Mouse (Mus musculus): Measurements from ENCODE around the gene Rufy2.

The Rufy2 gene

GRCm38 (mm10) chr10:62980039-62980954, at the start of gene Rufy2:
Rufy2 (plus strand) TSS chr10:62980223.
- peak; percentile 79 to 86 for DNase-seq (ENCODE audit: low spot score in 2 of 2)

- DNase-seq (ENCODE audit: low spot score in 2 of 2): no peak
Observed at GRCm38 (mm10) chr10:62932381-62932780, 47.6 kb upstream of the Rufy2 start.

DNA sequence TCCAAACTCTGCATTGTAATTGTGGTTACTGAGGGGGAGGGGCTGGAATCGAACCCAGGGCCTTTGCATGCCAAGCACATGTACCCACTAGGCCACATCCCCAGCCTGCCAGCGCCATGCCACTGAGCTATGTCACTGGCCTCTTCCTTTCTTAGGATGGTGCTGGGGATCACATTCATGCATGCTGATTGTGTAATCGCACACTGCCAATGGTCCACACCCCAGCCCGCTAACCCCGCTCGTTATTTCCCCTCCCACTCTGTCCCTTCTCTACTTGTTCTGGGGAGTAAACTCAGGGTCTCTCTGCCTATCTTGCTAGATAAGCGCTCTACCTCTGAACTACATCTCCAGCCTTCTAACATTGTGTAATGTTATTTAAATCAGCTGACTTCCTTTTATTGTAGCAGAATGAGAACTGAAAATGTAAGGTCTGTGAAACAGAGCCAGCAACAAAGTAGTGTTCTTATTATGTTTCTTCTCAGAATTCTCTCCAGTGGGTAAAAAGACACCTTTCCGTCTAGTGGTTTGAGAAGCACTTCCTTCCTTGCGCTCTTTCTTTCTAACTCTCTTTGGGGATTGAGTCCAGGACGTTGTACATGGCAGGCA, 34.9 kb upstream of the Rufy2 start:
- no peak for DNase-seq (ENCODE audit: low spot score in 2 of 2)

- DNase-seq (ENCODE audit: low spot score in 2 of 2): peak; percentile 63 to 72
Observed at GRCm38 (mm10) chr10:62946738-62947471, 33.1 kb upstream of the Rufy2 start, which contains the start of gene Dna2. Dna2 (plus strand) TSS chr10:62947026.

GRCm38 (mm10) chr10:62948551-62948950, 31.5 kb upstream of the Rufy2 start:
- DNase-seq (ENCODE audit: low spot score in 2 of 2): no peak

DNA sequence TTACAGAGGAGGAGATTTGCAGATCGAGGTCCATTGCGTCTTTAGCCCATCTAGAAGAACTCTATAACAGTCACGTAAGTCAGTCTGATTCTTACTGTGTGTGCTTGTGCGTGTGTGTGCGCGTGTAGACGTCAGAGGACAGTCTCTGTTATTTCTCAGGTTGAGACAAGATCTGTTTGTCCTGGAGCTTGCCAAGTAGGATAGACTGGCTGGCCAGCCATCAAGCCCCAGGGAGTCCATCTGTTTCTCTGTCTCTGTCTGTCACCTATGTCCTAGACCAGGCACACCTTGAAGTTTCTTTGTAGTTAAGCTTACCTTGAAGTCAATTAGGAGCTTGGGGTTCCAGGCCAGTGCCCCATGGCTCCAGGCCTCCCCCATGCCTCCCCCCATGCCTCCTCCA, 16.1 kb upstream of the Rufy2 start:
- DNase-seq (ENCODE audit: low spot score in 2 of 2): no peak

- DNase-seq (ENCODE audit: low spot score in 2 of 2): no peak
Observed at GRCm38 (mm10) chr10:62965796-62966195, 14.2 kb upstream of the Rufy2 start.

- DNase-seq (ENCODE audit: low spot score in 2 of 2): no peak
Observed at GRCm38 (mm10) chr10:62966291-62966690, 13.7 kb upstream of the Rufy2 start.

DNA sequence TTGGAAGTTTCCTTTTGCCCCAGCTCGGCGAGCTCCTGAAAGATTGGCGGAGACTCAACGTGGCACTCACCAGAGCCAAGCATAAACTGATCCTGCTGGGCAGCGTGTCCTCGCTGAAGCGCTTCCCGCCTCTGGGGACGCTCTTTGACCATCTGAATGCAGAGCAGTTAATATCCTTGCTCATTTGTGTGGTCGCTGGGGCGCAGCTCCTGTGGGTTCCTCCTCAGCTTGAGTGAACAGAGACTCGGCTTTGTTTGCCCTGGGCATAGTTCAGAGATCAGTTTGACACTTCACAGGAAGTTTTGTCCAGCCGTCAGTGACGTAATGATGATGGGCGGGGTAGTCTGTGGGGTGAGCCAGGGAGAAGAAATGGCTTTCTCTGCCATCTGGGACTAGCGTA, 8.2 kb upstream of the Rufy2 start:
- DNase-seq (ENCODE audit: low spot score in 2 of 2): no peak

DNA sequence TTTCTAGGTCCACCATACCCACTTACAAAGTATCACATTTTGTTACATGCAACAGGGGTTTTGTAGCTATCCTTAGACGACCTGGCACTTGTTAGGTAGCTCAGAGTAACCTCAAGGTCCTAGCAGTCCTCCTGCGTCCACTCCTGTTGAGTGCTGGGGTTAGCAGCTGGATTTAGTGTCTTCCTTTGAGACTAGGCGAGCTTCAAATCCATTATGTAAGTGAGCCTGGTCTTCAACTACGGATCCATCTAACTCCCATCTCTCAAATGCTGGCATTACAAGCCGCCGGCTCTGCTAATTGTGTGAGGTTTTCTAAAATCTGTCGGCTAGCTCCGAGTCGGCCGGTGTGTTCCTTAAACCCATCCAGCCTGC, 370 bp upstream of the Rufy2 start:
- no peak for DNase-seq (ENCODE audit: low spot score in 2 of 2)

DNA sequence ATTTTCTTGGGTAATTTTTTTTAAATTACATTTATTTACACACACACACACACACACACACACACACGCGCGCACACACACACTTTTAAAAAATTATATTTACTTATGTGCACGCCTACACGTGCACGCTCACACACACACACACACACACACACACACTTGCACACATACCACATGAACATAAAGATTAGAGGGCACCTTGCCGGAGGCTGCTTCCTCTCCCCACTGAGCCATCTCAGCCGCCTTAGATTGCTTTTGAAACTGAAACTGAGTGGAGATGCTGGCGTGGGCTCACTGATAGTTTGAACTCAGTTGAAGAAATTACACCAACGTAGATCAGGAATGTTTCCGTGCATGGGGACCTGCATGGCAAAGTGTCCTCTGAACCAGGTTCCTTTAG, 4.0 kb downstream of the Rufy2 start:
- no peak for DNase-seq (ENCODE audit: low spot score in 2 of 2)

GRCm38 (mm10) chr10:62984495-62984894, 4.5 kb downstream of the Rufy2 start:
- DNase-seq (ENCODE audit: low spot score in 2 of 2): no peak

- DNase-seq (ENCODE audit: low spot score in 2 of 2): no peak
Observed at GRCm38 (mm10) chr10:62987341-62987740, 7.3 kb downstream of the Rufy2 start.

DNA sequence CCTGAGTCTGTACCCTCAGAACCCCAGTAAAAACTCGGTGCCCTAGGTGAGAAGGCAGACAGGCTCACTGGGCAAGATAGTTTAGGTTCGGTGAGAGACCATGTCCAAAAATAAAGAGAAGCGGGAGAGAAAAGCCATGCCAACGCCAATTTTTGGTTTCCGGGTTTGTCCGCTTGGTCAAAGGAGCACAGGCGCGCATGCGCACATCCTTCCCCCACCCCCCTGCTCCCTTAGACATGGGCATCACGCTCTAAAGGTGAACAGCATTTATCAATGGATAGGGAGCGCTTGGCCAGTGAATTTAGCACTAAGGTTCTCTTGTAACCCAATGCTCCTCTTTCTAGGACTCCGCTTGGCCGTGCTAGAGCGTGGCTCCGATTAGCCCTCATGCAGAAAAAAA, 10.6 kb downstream of the Rufy2 start:
- no peak for DNase-seq (ENCODE audit: low spot score in 2 of 2)

DNA sequence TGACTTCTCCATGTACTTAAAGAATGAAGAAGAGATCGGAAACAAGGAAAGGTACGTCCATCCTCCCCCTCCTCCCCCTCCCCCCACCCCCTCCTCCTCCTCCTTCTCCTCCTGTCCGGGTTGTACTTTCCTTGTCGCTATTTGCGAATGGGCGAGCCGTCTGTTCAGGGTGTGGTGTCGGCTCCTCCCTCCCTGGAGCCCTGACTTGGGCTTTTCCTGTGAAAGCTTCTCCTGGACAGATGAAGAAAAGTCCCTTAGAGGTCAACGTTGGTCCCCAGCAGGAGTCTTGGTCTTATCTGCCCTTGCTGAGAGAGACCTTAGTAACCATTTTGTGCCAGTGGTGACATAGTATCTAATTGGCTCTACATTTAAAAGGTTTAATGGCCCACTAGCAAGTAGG, 14.0 kb downstream of the Rufy2 start:
- DNase-seq (ENCODE audit: low spot score in 2 of 2): no peak

GRCm38 (mm10) chr10:63000584-63000983, 20.6 kb downstream of the Rufy2 start:
- no peak for DNase-seq (ENCODE audit: low spot score in 2 of 2)

GRCm38 (mm10) chr10:63003252-63003651, 23.2 kb downstream of the Rufy2 start:
- DNase-seq (ENCODE audit: low spot score in 2 of 2): no peak

- no peak for DNase-seq (ENCODE audit: low spot score in 2 of 2)
Observed at GRCm38 (mm10) chr10:63004556-63004955, 24.5 kb downstream of the Rufy2 start.

GRCm38 (mm10) chr10:63008193-63008592, 28.2 kb downstream of the Rufy2 start:
- DNase-seq (ENCODE audit: low spot score in 2 of 2): no peak

DNA sequence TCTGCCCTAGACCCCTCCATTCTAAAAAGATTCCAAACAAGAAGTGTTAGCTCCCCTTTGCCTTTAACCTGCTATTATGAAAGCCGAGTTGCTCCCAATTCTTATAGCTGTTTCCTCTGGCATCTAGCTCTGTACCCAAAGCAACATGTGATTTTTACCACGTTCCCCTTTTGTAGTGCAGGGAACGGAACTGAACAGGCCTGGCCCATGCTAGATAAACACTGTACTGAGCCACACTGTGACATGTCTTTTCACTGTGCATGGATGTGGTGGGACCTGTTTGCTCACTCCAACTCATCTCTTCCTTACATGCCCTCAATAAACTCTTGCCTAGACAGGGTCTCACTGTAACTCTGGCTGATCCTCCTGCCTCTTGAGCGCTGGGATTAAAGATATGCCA, 30.2 kb downstream of the Rufy2 start:
- DNase-seq (ENCODE audit: low spot score in 2 of 2): no peak

DNA sequence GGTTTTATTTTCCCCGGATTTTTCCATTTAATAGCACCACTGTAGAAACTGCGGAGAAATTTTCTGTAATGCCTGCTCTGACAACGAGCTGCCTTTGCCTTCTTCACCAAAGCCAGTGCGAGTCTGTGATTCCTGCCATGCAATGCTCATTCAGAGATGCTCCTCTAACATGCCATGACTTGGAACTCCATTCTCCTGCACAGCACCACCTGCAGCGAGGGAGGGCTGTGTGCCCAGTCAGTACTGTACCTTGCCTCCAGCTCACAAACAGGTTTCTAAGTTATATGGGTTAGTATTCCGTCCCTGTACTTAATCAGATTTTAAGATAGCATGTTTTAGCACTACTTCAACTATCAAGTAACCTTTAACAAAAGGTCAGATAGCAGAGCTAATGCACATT, 31.5 kb downstream of the Rufy2 start:
- no peak for DNase-seq (ENCODE audit: low spot score in 2 of 2)

GRCm38 (mm10) chr10:63013476-63013875, 33.5 kb downstream of the Rufy2 start:
- DNase-seq (ENCODE audit: low spot score in 2 of 2): no peak

GRCm38 (mm10) chr10:63014168-63014567, 34.1 kb downstream of the Rufy2 start:
- no peak for DNase-seq (ENCODE audit: low spot score in 2 of 2)

Measured in urinary bladder, postnatal 4 days (tissue).